Mouse (Mus musculus) testis, adult 2 months (tissue): ENCODE results near the gene Itpr1. TPM values are rescaled to one million over a fixed set of nuclear protein-coding genes. Genes with fewer than 3 reads are reported as not detected.
A peak's percentile ranks its signal among the peaks of the same experiment; 100 is the strongest.

Source experiments
- H3K27ac ChIP-seq: fragments of 200-500 bp; 2 replicates; pipeline ENCODE4 v1.5.1; 2012; ENCODE audit warnings: low read depth, low read length; ENCODE audit not compliant: control insufficient read depth, insufficient read depth
- H3K27me3 ChIP-seq: fragments of 200-500 bp; 2 replicates; pipeline ENCODE4 v1.6.1; 2012; ENCODE audit warnings: mild to moderate bottlenecking, low read length, moderate library complexity; ENCODE audit not compliant: control insufficient read depth, insufficient read depth
- H3K36me3 ChIP-seq: fragments of 200-500 bp; 2 replicates; pipeline ENCODE4 v1.6.1; 2012; ENCODE audit warnings: mild to moderate bottlenecking, low read length; ENCODE audit not compliant: control insufficient read depth, insufficient read depth
- H3K4me1 ChIP-seq: fragments of 200-500 bp; 2 replicates; pipeline ENCODE4 v1.6.1; 2012; ENCODE audit warnings: low read length; ENCODE audit not compliant: control insufficient read depth, insufficient read depth
- H3K4me3 ChIP-seq: fragments of 200-500 bp; 2 replicates; pipeline ENCODE4 v1.5.1; 2012; ENCODE audit warnings: low read depth, mild to moderate bottlenecking, low read length, moderate library complexity, mixed read lengths; ENCODE audit not compliant: control insufficient read depth
- CTCF ChIP-seq: fragments of 200-500 bp; IDR thresholded peaks from 2 replicates; pipeline ENCODE4 v1.5.1; 2012; ENCODE audit warnings: low read depth, mild to moderate bottlenecking, inconsistent platforms, low read length, moderate library complexity; ENCODE audit not compliant: control insufficient read depth, insufficient read depth, insufficient replicate concordance
- POLR2A ChIP-seq: fragments of 200-500 bp; IDR thresholded peaks from 2 replicates; pipeline ENCODE4 v1.6.1; 2012; ENCODE audit warnings: low read depth, mild to moderate bottlenecking, inconsistent platforms, low read length, moderate library complexity; ENCODE audit not compliant: control insufficient read depth
- polyA plus RNA-seq: library from polyadenylated mRNA; depleted of rRNA; stranded (reverse); fragments of >200 nt; gene quantifications from 2 replicates; pipeline ENCODE4 v1.2.3, GENCODE M21; 2012

Itpr1 gene
- polyA plus RNA-seq, 1 experiment: 7.3 TPM

DNA sequence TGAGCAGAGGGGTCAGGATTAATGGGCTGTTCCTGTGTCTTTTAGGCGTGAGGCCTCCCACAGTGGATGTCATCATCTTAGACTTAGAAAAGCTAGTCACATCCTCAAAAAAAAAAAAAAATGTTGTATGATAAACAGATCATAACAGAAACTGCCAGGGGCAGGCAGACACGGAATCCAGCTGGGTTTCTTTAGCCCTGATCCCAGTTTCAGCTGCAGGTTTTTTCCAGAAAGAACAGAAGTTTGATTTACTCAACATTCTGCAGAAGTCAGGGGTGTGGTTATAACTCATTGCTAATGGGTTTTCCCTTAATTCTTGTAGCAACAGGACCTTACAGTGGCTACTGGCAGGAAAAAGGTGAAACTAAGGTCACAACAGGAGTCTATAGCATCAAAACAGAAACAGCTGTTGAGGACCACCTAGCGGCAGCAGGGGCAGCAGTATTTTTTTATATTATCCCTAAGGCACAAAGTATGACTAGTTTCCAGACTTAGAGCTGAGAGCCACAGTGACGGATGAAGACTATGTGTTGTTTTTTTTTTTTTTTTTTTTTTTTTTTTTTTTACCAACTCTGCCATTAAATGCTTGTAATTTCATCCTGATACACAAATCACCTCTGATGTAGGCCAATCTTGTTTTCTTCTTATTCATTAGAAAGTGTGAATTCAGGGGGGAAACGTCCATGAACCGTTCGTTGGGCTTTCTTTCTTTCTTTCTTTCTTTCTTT, 356.7 kb downstream of the Itpr1 start:
- H3K27me3 ChIP-seq: no peaks in the 10 kb centered on the region
- H3K4me1 ChIP-seq: peaks cover 8% of the 10 kb centered on the region
- no peak overlapping the region for H3K4me3 ChIP-seq
- H3K27ac ChIP-seq: no peak overlapping the region
- TF ChIP-seq CTCF: no peak
- TF ChIP-seq POLR2A: no peak
- H3K36me3 ChIP-seq: no peaks in the 10 kb centered on the region

GRCm38 (mm10) chr6:108570351-108571041, 357.6 kb downstream of the Itpr1 start:
- Histone ChIP-seq H3K36me3 (no peaks in the 10 kb centered on the region), H3K27ac (no peak overlapping the region), H3K27me3 (no peaks in the 10 kb centered on the region), H3K4me3 (peak overlapping the region; percentile 8), H3K4me1 (peaks cover 8% of the 10 kb centered on the region)
- TF ChIP-seq CTCF (no peak), POLR2A (no peak)

GRCm38 (mm10) chr6:108571042-108571590, 358.2 kb downstream of the Itpr1 start:
- Histone ChIP-seq H3K27me3 (no peaks in the 10 kb centered on the region), H3K4me1 (peaks cover 8% of the 10 kb centered on the region), H3K4me3 (peak overlapping the region; percentile 35), H3K36me3 (no peaks in the 10 kb centered on the region), H3K27ac (no peak overlapping the region)
- no peak for TF ChIP-seq CTCF

GRCm38 (mm10) chr6:108572646-108573045, 359.8 kb downstream of the Itpr1 start:
- Histone ChIP-seq H3K4me3 (no peak overlapping the region), H3K4me1 (peaks cover 8% of the 10 kb centered on the region), H3K36me3 (no peaks in the 10 kb centered on the region), H3K27me3 (no peaks in the 10 kb centered on the region), H3K27ac (no peak overlapping the region)
- TF ChIP-seq CTCF: no peak
- TF ChIP-seq POLR2A: no peak

DNA sequence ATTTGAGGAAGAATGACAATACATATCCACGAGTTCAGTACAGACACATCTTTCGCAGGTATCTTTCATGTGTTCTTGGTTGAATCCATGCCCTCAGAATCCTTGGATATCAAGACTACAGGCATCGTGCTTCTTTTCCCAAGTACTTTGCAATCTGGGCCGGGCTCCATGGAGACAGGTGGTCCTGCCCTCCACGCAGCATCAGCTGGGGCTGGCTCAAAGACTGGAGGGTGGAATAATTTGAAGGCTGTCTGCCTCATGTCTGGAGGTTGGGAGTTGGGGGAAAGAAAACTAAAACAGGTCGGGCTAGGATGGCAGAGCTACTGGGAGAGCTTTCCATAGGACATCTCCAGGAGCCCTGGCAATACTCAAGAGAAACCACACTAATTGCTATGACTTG, 364.2 kb downstream of the Itpr1 start:
- H3K36me3 ChIP-seq: no peaks in the 10 kb centered on the region
- no peak overlapping the region for H3K4me3 ChIP-seq
- H3K4me1 ChIP-seq: no peaks in the 10 kb centered on the region
- no peak for TF ChIP-seq POLR2A
- TF ChIP-seq CTCF: no peak
- no peak overlapping the region for H3K27ac ChIP-seq
- H3K27me3 ChIP-seq: no peaks in the 10 kb centered on the region

GRCm38 (mm10) chr6:108588426-108588825, 375.5 kb downstream of the Itpr1 start:
- no peaks in the 10 kb centered on the region for H3K27me3 ChIP-seq
- H3K27ac ChIP-seq: no peak overlapping the region
- TF ChIP-seq CTCF (no peak), POLR2A (no peak)
- no peak overlapping the region for H3K4me3 ChIP-seq
- no peaks in the 10 kb centered on the region; the same call in 1 of the 2 replicates for H3K4me1 ChIP-seq
- H3K36me3 ChIP-seq: no peaks in the 10 kb centered on the region

DNA sequence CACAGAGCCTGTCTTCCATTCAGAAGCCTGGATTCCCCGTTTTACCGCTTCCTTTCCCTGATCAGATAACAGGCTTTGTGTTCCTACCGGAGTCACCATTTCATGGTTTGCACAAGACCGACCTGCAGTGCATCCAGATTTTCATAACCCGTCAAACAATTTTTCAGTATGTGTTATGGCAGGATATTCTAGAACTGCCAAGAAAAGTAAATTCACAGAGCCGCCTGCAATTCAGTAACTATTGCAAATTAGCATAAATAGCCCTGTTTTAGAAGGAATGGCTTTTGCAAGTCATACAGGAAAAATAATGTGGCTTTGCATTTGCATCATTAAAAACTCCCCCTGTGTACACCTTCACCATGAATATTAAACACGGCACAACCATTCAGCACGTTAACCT, 379.3 kb downstream of the Itpr1 start:
- Histone ChIP-seq H3K4me1 (no peaks in the 10 kb centered on the region; the same call in 1 of the 2 replicates), H3K4me3 (no peak overlapping the region), H3K27ac (no peak overlapping the region), H3K27me3 (no peaks in the 10 kb centered on the region), H3K36me3 (no peaks in the 10 kb centered on the region)
- TF ChIP-seq POLR2A (no peak), CTCF (no peak)
